Mouse (Mus musculus) adrenal gland, postnatal 36 days (tissue): ENCODE measurements at regions not wholly inside any gene's neighbourhood (a gene's known extent, or its start where the extent isn't known, plus 50 kb on each side); places are given as distances from the start of the nearest gene placed in this dataset. TPM values are rescaled to one million over a fixed set of nuclear protein-coding genes. Genes with fewer than 3 reads are reported as not detected.

ENCODE experiments used
- DNase-seq, 2 experiments: peaks; one replicate each; pipeline ENCODE4 v3.0.0; 2021; ENCODE audit warnings: mixed read lengths in 1 of 2
- microRNA-seq: library from miRNA; unstranded; fragments of <30 nt; microRNA quantifications from one replicate; pipeline ENCODE4 v1.2.0, GENCODE M21; 2021

DNA sequence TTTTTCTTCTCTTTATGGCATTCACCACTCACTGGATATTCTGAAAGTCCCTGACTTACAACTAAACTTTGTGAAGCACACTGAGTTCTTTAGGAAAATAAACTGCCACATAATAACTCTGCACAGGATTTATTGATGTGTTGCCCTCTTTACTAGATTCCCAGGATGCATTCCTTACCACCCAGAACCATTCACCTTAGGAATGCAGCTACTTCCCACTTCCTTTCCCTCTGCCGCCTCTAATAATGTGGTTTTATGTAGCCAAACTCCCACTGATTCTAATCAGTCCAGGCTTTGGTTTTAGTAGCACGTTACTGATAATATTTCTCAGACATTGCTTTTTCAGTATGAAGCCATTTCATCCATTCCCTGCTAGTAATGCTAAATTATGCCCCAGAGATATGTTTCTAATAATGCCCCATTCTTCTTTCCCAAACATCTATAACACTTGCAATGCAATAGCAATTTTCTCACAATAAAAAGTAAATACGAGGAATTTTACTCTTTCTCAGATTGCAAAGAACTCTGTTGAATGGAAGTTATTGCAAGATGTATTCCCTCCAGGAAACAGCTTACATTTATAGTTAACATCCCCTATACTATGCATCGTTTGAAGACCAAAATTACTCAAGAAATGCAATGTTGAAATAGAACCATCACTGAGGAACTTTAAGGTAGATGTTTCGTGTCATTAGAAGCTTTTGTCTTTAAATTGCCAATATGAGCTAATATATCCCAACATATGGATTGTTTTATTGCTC lies 145.2 kb upstream of the Zpld1 start:
- DNase-seq = no peak

DNA sequence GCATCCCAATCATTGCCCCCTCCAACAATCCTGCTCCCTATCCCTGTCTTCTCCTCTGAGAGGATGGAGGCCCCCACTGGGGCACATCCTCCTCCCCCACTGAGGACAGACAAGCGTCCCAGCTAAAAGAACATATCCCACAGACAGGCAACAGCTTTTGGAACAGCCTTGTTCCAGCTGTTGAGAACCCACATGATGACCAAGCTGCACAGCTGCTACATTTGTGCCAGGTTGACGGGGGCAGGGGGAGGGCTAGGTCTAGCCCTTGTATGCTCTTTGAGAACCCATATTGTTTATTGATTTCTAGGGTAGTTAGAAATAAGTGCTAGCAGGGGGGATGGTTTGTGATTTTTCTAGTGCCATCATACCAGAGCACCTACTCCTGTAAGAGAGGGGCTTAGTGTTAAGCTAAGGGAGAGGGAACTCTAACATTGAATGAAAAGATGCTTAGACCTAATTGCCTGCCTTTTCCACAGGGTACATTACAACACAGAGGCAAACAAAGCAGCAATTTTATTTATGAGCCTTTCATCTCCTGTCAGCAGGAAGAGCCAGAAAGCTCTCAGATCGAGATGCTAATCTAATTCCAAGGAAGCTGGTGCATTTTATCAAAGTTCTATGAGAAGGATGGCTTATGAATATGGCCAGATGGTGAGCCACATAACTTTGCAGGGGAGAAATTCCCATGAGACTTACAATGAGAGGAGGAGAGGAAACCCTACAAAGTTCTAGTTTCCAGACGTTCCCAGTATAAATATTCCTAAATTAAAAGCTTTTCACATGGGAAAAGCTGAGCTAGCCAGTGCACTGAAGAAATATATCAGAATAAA lies 137.6 kb upstream of the Zpld1 start:
- no peak for DNase-seq

DNA sequence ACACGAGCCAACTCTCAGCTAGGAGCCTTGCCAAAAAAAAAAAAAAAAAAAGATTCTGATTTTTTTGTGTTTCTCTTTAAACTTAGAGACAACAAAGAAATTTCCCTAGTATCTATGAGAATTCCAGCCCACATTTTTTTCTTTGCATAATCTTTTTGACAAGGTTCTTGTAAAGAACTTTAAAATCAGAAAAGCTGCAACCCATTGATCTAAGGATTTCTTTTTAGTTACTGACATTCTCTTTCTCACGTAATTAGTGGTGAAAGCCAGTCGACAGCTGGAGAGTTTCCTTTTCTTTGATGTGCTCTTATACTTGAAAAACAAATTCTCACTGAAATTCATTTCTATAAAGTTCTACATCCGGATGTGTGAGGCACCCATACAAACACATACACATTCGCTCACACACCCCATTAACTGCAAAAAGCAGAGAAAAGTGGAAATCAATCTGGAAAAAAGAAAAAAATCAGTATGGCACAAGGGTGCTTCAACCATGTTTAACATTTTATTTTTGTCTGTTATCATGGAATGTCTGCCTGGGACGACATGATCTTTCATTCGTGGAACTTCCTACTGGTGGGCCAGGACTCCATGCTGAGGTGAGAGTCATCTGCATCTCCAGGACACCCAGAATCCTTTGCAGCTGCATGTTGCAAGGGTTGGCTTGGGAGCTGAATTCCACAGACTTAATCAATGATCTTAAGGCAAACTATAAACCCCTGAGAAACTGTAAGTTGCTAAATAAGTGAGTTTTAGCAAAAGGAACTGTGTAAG lies 124.0 kb upstream of the Zpld1 start:
- DNase-seq = no peak

DNA sequence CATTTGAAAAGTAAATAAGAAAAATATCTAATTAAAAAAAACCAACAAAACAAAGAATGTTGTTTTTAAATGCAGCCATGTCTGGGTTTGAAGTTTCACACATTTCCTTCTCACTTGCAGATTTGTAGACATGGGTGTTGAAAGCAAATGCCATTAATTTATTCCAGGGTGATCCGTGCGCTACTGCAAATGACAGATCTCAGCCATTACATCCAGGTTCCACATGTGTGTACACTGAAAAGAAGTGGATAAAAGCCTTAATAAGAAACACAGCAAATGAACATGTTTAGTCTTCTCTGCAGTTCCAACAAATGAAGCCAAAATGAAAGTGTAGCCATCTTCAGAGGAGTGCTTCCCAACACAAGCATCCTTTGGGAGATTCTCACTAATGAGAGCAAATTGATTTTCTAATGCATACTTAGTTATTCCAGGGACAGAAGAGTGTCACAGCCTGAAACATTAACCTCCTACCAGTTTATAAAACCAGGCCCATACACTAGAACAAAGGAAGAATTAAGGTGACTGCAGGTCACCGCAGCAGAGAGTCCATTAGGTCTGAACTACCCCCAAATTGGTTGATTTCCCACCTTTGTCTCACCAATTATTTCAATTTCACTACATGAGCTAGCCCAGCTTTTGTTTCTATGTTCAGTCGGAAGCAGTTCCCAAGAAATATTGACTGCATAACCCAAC lies 123.2 kb upstream of the Zpld1 start:
- no peak for DNase-seq

DNA sequence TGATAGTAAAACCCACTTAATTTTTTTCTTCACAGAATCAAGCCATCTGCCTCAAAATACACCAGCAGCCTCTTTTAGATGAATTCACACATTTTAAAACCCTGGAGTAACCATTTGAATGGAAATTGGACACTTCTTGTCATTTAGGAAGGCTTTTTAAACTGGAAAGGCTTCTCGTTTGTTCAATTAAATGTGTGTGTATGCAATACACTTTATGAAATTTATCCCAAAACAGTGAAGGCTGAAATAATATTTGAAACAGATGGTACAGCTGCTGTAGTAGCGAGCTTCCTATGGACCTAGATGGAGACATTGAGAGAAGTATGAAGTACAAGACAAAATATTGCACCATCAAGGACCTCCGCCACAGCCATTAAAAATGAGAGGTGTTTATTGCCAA lies 121.1 kb upstream of the Zpld1 start:
- no peak for DNase-seq

DNA sequence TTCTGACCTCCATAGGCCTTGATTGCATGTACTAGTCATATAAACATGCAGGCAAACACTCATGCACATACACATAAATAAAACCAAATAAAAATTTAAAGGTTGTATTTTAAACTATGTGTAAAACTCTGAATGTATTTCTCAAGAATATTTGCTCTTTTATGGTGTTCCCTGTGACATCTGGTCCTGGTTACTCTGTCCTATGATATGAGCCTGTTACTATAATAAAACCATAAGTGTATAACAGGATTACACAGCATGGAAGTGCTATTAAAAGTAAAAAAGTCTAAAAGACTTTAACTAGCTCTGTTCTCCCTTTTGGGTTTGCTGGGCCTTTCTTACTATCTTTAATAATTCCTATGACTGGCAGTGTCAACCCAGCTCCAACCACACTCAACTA lies 103.0 kb upstream of the Zpld1 start:
- no peak for DNase-seq

DNA sequence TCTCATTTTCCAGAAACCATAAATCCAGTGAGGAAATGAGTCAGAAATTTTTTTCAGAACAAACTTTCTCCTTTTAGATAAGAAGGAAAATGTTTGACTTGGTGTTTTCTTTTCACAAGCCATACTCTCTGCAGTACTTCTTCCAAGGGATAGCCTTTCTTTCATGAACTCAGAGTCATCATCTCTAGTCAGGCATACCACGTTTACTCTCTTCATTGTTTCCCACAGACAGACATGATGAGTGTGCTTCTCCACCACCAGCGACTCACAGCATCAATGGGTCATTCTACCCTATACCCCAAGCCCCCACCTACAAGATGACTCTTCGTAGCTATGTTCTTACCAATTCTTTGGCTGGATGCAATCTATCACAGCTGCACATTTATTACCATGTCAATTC lies 97.1 kb upstream of the Zpld1 start:
- DNase-seq = no peak

DNA sequence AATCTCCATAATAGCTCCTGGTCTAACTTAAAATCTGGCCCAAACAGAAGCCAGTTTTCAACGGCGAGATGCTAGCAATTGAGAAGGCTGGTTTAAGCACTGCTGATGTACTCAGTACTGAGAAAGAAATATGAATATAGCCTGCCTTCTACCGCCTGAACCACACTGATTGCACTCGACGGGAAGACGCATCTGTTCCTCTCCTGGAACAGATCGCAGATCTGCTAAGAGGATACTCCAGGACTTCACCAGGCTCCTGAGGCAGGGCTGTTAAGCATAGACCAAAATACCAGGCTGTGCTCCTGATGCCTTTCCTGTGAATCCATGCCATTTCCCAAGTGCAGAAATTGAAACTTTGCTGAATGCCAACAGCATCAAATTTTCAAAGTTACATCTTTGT lies 92.6 kb upstream of the Zpld1 start:
- no peak for DNase-seq

DNA sequence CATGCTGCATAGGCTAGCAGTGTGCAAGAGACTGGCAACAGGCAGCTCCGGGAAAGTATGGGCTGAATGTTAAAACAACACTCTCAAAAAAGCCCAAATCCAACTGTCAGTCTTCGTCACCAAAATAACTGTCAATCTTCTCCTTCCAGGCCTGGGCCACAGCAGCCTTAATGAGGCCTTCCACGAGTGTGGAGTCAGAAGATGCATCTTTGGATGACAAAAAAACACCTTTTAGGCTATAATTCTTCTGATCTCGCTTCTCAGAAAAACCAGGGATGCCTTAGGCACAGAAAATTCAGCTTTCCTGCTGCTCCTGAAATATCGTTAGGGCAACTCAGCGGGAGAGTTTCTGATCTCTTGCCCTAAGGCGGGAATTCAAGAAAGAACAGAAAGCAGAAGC lies 82.2 kb upstream of the Zpld1 start:
- no peak for DNase-seq

DNA sequence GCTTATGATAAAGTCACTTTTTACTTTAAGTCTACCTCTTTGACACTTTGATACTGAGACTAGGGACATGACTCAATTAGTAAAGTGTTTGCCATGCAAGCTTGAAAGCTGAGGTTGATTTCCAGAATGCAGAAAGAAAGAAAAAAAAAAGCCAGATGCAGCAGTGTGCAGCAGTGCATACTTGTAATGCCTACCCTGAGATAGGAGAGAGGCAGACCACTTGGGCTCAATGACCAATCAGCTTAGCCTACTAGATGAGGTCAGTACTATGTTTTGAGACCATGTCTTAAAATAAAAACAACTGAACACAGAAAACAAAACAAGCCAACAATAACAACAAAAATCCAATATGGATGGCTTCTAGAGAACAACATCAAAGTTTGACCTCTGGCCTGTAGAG lies 81.4 kb upstream of the Zpld1 start:
- no peak for DNase-seq

DNA sequence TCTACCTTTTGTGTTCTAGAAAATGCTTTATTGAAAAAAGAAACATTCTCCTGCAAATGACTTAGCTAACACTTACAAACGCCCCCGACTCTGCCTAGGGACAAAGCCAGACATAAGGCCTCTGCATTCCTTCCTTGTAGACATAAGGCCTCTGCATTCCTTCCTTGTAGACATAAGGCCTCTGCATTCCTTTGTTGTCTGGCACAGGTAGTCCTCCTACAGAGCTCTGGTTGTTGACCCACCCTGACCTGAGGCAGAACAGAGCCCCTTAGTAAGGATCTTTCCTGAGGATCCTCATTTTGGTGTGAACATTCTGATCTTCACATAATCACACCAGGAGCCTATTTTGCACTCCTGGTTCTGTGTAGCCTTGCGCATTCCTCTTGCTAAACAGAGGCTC lies 80.9 kb upstream of the Zpld1 start:
- DNase-seq = no peak

DNA sequence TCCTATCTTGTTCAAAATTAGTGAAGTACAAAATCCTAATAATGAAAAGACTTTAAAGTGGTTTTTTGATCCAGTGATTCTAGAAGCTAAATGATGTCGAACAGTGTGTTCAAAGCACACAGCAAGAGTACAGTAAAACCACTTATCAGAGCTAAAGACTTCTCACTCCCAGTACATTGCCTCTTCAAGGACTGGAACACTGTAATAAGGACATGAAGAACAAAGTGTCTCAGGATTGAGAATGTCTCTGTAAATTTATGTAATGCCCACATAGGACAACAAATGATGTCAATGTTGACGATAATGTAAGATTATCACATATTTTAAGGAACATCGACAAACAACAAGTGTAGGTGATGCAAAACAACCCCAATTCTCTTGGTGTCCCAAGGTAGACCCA lies 78.1 kb upstream of the Zpld1 start:
- no peak for DNase-seq

DNA sequence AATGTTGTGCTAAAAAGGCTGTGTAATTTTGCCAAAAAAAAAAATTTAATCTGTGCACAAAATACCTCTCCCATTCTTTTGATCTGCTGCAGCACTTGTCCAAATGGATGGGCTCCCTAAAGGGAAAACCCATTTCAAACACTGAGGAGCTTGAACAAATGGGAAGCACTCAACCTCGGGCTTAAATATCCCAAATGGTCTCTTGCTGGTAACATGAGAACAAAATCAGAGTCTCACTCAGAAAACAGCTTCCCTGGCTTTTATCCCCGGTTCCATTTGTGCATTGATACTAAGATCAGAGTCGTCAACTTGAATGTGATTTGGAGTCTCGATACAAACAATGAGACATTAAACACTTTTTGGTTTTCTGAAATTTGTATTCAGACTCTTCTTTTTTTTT lies 59.9 kb upstream of the Zpld1 start:
- no peak for DNase-seq

DNA sequence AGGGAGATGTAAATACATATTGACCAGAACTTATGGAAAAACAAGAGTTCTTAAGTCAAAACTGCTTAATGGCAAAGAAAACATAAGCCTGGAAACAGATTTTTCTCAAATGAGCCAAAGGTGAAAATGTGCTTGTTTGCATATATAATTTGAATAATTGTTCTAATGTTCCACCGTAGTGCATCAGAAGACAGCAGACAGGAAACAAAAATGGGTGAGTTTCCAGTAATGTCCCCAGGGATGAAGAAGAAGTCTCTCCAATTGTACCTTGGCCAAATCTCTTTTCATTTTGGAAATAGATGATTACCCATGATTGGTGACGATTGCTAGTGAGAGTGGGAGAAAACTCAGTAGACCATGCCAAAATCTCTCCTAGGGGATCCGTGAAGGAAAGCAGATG lies 58.3 kb upstream of the Zpld1 start:
- DNase-seq = no peak

Small RNAs in the stretch of these regions (microRNA-seq; reads per million reads assigned to microRNA genes)
- not detected for gene Mir5118
